Mouse (Mus musculus) lung, postnatal 14 days (tissue): ENCODE results near the gene Rhox3a.
"Not testable (repeated sequence)": the region's sequence is repeated elsewhere in the genome, so short reads cannot be mapped to it uniquely, and the experiment has no call there.

Source experiments
- DNase-seq: peaks from one replicate; pipeline ENCODE4 v3.0.0; 2021

The Rhox3a gene

DNA sequence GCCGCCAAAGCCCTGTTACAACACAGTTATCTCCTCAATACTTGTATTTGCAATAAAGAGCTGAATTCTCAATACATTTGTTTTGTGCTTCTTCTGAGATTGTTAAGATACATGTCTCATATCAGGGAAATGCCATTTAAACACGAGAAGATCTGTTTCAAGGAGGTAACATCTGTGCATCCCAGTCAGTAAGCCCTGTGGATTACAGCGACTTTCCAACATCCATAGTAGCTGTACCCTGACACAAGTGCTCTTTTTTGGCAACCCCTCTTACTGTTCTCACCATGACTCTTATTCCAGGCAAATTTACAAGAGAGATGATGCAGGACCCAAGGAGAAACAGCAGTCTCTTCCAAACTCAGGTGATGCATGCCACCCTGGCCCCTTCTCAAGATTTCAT lies at the start of gene Rhox3a:
Rhox3a (plus strand) TSS at position 301 of the 400 bp plus-strand sequence.
- DNase-seq: not testable (repeated sequence)

DNA sequence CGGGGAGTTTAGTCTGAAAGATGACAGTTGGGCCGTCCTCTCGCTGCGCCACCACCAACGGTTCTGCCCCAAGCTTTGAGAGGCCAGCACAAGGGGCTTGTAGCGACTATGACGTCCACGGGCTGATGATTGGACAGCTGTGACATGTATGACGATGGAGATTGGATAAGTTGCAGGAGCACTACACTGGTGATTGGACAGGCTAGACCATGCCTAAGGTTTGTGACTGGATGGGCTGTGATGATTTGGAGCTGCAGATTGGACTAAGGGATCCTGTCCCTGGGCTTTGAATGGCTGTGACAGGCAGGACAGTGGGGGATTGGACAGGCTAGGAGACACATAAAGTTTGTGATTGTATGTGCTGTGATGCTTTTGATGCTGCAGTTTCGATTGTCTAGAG lies 38.8 kb upstream of the Rhox3a start, which contains the start of gene Gm9:
Gm9 (minus strand) TSS at position 101 of the 400 bp plus-strand sequence.
- no peak for DNase-seq

DNA sequence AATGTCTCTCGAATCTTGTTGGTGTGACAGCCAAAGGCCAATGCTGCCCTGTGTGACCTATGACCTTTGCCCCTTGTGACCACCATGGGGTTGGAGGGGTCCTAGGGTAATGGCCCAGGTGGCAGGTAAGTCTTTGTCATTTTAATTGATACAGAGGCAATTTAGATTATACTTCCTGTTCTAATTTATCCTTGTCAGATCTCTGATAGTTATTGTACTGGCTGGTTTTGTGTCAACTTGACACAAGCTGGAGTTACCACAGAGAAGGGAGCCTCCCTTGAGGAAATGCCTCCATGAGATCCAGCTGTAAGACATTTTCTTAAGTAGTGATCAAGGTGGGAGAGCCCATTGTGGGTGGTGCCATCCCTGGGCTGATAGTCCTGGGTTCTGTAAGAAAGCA lies 27.6 kb upstream of the Rhox3a start, which contains the start of gene Rhox1:
Rhox1 (minus strand) TSS at position 101 of the 400 bp plus-strand sequence.
- not testable (repeated sequence) for DNase-seq

DNA sequence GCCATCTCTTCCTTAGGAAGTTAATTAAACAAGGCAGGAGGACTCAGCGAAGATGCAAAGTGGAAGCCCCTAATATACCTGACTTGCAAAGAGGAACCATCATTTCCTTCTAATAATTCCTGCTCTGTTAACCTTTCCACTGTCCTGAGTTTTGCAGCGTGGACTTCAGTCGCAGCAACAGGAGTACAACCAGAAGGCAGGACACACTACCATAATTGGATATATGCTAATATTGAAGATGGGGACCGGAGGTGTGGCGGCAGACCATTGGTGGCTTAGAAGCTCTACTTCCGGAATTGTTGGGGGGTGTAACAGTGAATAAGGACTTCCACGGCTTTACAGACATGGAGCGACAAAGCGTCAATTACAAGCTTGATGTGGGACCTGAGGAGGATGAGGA lies 5.0 kb upstream of the Rhox3a start, which contains the start of gene Rhox2a:
Rhox2a (plus strand) TSS at position 301 of the 400 bp plus-strand sequence.
- not testable (repeated sequence) for DNase-seq

DNA sequence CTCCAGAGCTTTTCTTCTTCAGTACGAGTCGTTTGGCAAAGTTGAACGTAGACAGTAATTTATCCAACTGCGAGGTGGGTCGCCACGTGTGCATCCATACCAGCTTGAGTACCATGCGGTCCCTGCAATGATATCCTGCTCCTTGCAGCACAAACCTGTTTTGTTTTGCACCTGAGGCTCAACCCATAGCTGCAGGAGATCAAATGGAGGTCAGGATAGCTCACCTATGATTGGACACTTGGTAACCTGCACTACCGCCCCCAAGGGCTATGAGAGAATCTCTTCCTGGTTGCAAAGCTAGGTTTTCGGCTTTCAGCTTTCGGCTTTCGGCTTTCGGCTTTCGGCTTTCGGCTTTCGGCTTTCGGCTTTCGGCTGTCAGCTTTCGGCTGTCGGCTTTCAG lies 15.3 kb downstream of the Rhox3a start, which contains the start of gene Rhox4a:
Rhox4a (plus strand) TSS at position 301 of the 400 bp plus-strand sequence.
- not testable (repeated sequence) for DNase-seq
